Mouse (Mus musculus) large intestine, adult 2 months (tissue): ENCODE data around the gene Oxsr1. TPM values are rescaled to one million over a fixed set of nuclear protein-coding genes. Genes with fewer than 3 reads are reported as not detected.
A peak's percentile ranks its signal among the peaks of the same experiment; 100 is the strongest.
"Not testable (repeated sequence)": the region's sequence is repeated elsewhere in the genome, so short reads cannot be mapped to it uniquely, and the experiment has no call there.

Experiments
- DNase-seq: peaks from one replicate; pipeline ENCODE4 v3.0.0-alpha.2; 2012; ENCODE audit warnings: low read depth, low spot score
- WGBS: fragments of 180-500 bp; shearing (Covaris S2); methylation state at CpG from one replicate; pipeline ENCODE4 v1.1.7; 2018; 5-methylcytosine and 5-hydroxymethylcytosine counted together
- polyA plus RNA-seq: library from polyadenylated mRNA; depleted of rRNA; stranded (reverse); fragments of >200 nt; gene quantifications from 2 replicates; pipeline ENCODE4 v1.2.3, GENCODE M21; 2012

Gene Oxsr1
- polyA plus RNA-seq, 1 experiment, result 14.2 TPM

GRCm38 (mm10) chr9:119280894-119281682 lies 41.1 kb downstream of the Oxsr1 start:
- 90% methylated on average over 5 of the region's 5 CpGs for WGBS
- DNase-seq, result no peak

- no peak for DNase-seq
- 92% methylated on average over 5 of the region's 5 CpGs for whole genome bisulfite sequencing
Measured at GRCm38 (mm10) chr9:119278031-119278430, 44.2 kb downstream of the Oxsr1 start.

GRCm38 (mm10) chr9:119276321-119276720 lies 45.9 kb downstream of the Oxsr1 start:
- 70% methylated on average over 7 of the region's 7 CpGs for WGBS
- DNase-seq, result no peak

- DNase-seq, result not testable (repeated sequence)
- WGBS, result 91% methylated on average over 5 of the region's 5 CpGs
Measured at GRCm38 (mm10) chr9:119274814-119275213, 47.4 kb downstream of the Oxsr1 start.

- peak; percentile 25 for DNase-seq
- WGBS, result 34% methylated on average over 4 of the region's 4 CpGs
Measured at GRCm38 (mm10) chr9:119271496-119271895, 50.7 kb downstream of the Oxsr1 start.

- DNase-seq, result no peak
- 93% methylated on average over 11 of the region's 11 CpGs for WGBS
Measured at GRCm38 (mm10) chr9:119268588-119269145, 53.6 kb downstream of the Oxsr1 start.

GRCm38 (mm10) chr9:119268120-119268519 lies 54.1 kb downstream of the Oxsr1 start:
- WGBS, result 74% methylated on average over 6 of the region's 6 CpGs
- no peak for DNase-seq

- 89% methylated on average over 5 of the region's 5 CpGs for WGBS
- not testable (repeated sequence) for DNase-seq
Measured at GRCm38 (mm10) chr9:119266121-119266395, 56.2 kb downstream of the Oxsr1 start.

- 71% methylated on average over 1 of the region's 1 CpGs for WGBS
Measured at GRCm38 (mm10) chr9:119265373-119266120, 56.7 kb downstream of the Oxsr1 start.

GRCm38 (mm10) chr9:119263067-119263466 lies 59.2 kb downstream of the Oxsr1 start:
- 85% methylated on average over 4 of the region's 4 CpGs for WGBS
- no peak for DNase-seq

More at GRCm38 (mm10) chr9:119265373-119266120, 56.7 kb downstream of the Oxsr1 start:
- not testable (repeated sequence) for DNase-seq

- no peak for DNase-seq
- 85% methylated on average over 2 of the region's 2 CpGs for WGBS
Measured at GRCm38 (mm10) chr9:119260825-119261224, 61.4 kb downstream of the Oxsr1 start.

- over 99% methylated on average over 2 of the region's 2 CpGs for WGBS
- no peak for DNase-seq
Measured at GRCm38 (mm10) chr9:119258785-119259184, 63.4 kb downstream of the Oxsr1 start.

- WGBS, result 82% methylated on average over 5 of the region's 5 CpGs
Measured at GRCm38 (mm10) chr9:119258128-119258527, 64.1 kb downstream of the Oxsr1 start.

GRCm38 (mm10) chr9:119256161-119256560 lies 66.1 kb downstream of the Oxsr1 start:
- WGBS, result 94% methylated on average over 12 of the region's 12 CpGs
- DNase-seq, result no peak

More at GRCm38 (mm10) chr9:119258128-119258527, 64.1 kb downstream of the Oxsr1 start:
- no peak for DNase-seq

GRCm38 (mm10) chr9:119255096-119255495 lies 67.1 kb downstream of the Oxsr1 start:
- DNase-seq, result no peak
- WGBS, result 93% methylated on average over 1 of the region's 1 CpGs

- DNase-seq, result no peak
- WGBS, result 81% methylated on average over 2 of the region's 2 CpGs
Measured at GRCm38 (mm10) chr9:119254187-119254586, 68.0 kb downstream of the Oxsr1 start.

- no peak for DNase-seq
Measured at GRCm38 (mm10) chr9:119247996-119248395, 74.2 kb downstream of the Oxsr1 start.

GRCm38 (mm10) chr9:119246826-119247225 lies 75.4 kb downstream of the Oxsr1 start:
- 43% methylated on average over 5 of the region's 5 CpGs for WGBS
- no peak for DNase-seq

More at GRCm38 (mm10) chr9:119247996-119248395, 74.2 kb downstream of the Oxsr1 start:
- 58% methylated on average over 5 of the region's 5 CpGs for WGBS

- WGBS, result 37% methylated on average over 3 of the region's 3 CpGs
- DNase-seq, result peak; percentile 22
Measured at GRCm38 (mm10) chr9:119243981-119244380, 78.2 kb downstream of the Oxsr1 start.

- DNase-seq, result peak; percentile 10
- 26% methylated on average over 11 of the region's 11 CpGs for WGBS
Measured at GRCm38 (mm10) chr9:119241169-119241865, 80.9 kb downstream of the Oxsr1 start.
